Mouse (Mus musculus) cerebellum, adult 11-12 months (tissue): ENCODE data around the gene Trib3.
"Not testable (repeated sequence)": the region's sequence is repeated elsewhere in the genome, so short reads cannot be mapped to it uniquely, and the experiment has no call there.

ENCODE experiments used
- DNase-seq: peaks from one replicate; pipeline ENCODE4 v3.0.0; 2022

The Trib3 gene

DNA sequence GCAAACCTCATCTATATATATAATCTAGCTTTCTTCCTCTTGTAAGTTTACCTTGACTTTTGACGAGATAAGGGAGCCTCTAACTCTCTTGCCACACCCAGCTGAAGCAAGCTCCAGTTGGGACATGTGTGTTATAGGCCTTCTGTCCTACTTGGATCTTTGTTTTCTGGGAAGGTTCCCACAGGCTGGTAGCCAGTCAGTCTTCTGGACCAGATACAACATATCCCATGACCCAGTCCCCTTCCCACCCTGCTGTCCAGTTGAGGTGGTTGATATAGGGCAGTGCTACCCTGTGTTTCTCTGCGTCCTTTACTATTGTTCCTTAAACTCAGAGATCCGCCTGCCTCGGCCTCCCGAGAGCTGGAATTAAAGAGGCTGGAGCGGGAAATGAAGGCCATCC, 38.4 kb downstream of the Trib3 start:
- no peak for DNase-seq

GRCm38 (mm10) chr2:152303781-152304180, 40.1 kb downstream of the Trib3 start:
- DNase-seq, result no peak

GRCm38 (mm10) chr2:152302862-152303261, 41.0 kb downstream of the Trib3 start:
- DNase-seq, result no peak

DNA sequence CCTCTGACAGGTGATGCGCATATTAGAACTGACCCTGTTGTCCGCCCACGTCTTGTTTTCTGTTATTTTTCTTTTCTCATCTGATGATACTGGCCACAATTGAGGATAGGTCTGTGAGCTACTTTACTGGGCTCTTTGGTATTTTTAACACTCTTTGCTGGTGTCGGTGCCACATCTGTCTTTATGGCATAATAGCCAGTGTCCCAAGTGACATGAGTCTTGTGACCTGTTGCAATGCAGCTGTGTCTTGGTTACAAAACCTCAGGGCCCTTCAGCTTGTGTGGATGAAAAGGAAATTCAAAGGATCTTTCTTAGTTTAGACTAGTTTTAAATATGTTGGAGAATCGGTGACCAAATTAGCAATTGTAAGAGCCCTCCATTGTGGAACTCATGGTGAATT, 49.3 kb downstream of the Trib3 start:
- DNase-seq, result no peak

- DNase-seq, result peak; percentile 93
These were observed 49.9 kb downstream of the Trib3 start, which contains the start of gene Tbc1d20 for GRCm38 (mm10) chr2:152293727-152294475. TSS of gene Tbc1d20 (plus strand) at chr2:152293828.

- no peak for DNase-seq
These were observed 50.6 kb downstream of the Trib3 start for GRCm38 (mm10) chr2:152293179-152293726.

DNA sequence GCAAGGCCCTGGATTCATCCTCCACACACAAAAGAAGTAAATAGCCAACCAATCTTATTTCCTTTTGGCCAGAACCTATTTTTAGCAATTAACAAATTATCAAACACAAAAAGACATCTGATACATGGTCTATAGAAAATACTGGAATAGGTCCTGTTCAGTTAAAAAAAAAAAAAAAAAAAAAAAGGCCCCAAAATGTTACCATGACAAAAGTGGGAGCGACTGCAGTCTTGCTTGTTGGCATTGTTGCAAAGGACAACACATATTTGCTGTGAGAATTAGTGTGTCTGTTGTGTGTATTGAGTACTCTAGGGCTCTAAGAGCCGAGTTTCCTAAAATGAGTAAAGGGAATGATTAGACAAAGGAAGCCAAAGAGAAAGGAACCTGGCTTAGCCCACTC, 51.4 kb downstream of the Trib3 start:
- no peak for DNase-seq

DNA sequence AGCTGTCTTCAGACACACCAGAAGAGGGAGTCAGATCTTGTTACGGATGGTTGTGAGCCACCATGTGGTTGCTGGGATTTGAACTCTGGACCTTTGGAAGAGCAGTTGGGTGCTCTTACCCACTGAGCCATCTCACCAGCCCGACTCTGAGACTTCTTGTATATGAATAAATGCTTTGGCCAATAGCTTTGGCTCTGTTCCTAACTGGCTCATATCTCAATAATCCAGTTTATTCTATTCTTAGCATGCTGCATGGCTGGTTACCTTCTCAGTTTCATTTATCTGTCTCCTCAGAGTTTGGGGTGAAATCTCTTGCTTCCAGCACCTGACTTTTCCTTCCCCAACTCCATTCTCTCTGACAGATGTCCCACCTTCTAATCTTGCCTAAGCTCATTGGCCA, 54.2 kb downstream of the Trib3 start:
- not testable (repeated sequence) for DNase-seq

GRCm38 (mm10) chr2:152288046-152288445, 55.8 kb downstream of the Trib3 start:
- DNase-seq, result no peak

DNA sequence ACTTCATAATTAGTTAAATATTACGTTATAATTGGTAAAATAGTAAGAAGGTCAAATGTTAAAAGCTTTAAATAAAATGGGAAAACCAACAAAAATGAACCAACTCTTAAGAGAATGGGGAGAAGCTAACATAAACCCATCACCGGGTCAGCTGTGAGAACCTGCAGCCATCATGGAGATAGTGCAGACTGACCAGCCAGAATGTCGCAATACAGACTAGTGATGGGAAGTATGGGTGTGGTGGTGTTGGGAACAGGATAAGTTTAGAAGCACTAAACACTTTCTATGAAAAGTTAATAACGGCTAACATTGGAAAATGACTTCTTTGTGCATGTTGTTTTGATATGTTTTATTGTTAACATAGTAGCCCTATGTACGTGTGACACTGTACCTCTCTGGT, 56.3 kb downstream of the Trib3 start:
- DNase-seq, result no peak
